Mouse (Mus musculus): ENCODE data around the gene Galnt4. TPM values are rescaled to one million over a fixed set of nuclear protein-coding genes. Genes with fewer than 3 reads are reported as not detected.

The Galnt4 gene
- polyA plus RNA-seq, 1 experiment from 2014 or later, result 5.0 TPM

GRCm38 (mm10) chr10:99116650-99117615, 9.0 kb downstream of the Galnt4 start:
- peaks cover 26% of the 10 kb centered on the region for H3K4me1 ChIP-seq
- DNase-seq (ENCODE audit: extremely low spot score, low spot score), result no peak
- H3K9me3 ChIP-seq, result no peaks in the 10 kb centered on the region
- H3K27ac ChIP-seq, result no peak overlapping the region
- H3K4me3 ChIP-seq, result no peak overlapping the region
- peaks cover 6% of the 10 kb centered on the region; the same call in 1 of the 2 replicates for H3K36me3 ChIP-seq (replicated peaks)
- no peaks in the 10 kb centered on the region for H3K27me3 ChIP-seq (ENCODE audit: poor library complexity, severe bottlenecking)
- WGBS, result 90% methylated on average over 16 of the region's 16 CpGs

GRCm38 (mm10) chr10:99117876-99118275, 9.9 kb downstream of the Galnt4 start:
- no peak overlapping the region for H3K4me3 ChIP-seq
- H3K36me3 ChIP-seq (replicated peaks), result peaks cover 4% of the 10 kb centered on the region; the same call in 1 of the 2 replicates
- WGBS, result 92% methylated on average over 10 of the region's 10 CpGs
- H3K27ac ChIP-seq, result no peak overlapping the region
- no peaks in the 10 kb centered on the region for H3K27me3 ChIP-seq (ENCODE audit: poor library complexity, severe bottlenecking)
- no peak for DNase-seq (ENCODE audit: extremely low spot score, low spot score)
- H3K4me1 ChIP-seq, result peaks cover 26% of the 10 kb centered on the region
- H3K9me3 ChIP-seq, result no peaks in the 10 kb centered on the region

- WGBS, result 68% methylated on average over 6 of the region's 6 CpGs
- no peak overlapping the region for H3K27ac ChIP-seq
- no peaks in the 10 kb centered on the region for H3K27me3 ChIP-seq (ENCODE audit: poor library complexity, severe bottlenecking)
- no peaks in the 10 kb centered on the region for H3K9me3 ChIP-seq
- no peak for DNase-seq (ENCODE audit: extremely low spot score, low spot score)
- H3K4me3 ChIP-seq, result no peak overlapping the region
- H3K36me3 ChIP-seq (replicated peaks), result peaks cover 4% of the 10 kb centered on the region; the same call in 1 of the 2 replicates
- peaks cover 19% of the 10 kb centered on the region for H3K4me1 ChIP-seq
Observed at GRCm38 (mm10) chr10:99118697-99119096, 10.7 kb downstream of the Galnt4 start.

DNA sequence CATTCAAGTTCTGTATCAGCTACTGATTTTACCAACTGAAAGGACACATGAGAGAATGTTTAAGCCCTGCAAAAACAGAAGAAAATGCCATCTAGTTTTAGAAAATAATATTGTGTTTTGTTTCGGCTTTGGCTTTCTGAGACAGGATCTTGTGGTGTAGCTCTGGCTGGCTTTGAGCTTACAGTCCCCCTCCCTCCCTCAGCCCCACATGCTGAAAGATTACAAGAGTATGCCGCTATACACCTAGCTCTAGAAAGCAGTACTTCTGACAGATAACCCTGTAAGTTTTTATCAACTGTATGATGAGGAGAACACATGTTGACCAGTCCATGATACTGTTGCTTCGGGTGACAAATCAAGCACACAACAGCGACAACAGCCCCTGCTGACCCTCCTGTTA, 11.5 kb downstream of the Galnt4 start:
- Histone ChIP-seq H3K9me3 (no peaks in the 10 kb centered on the region), H3K4me3 (no peak overlapping the region), H3K27me3 (ENCODE audit: poor library complexity, severe bottlenecking) (no peaks in the 10 kb centered on the region), H3K36me3 (replicated peaks) (peaks cover 4% of the 10 kb centered on the region; the same call in 1 of the 2 replicates), H3K27ac (no peak overlapping the region), H3K4me1 (peaks cover 15% of the 10 kb centered on the region)
- no peak for DNase-seq (ENCODE audit: extremely low spot score, low spot score)
- 89% methylated on average over 4 of the region's 4 CpGs for WGBS

- H3K36me3 ChIP-seq (replicated peaks), result peaks cover 51% of the 10 kb centered on the region
- no peak for DNase-seq (ENCODE audit: extremely low spot score, low spot score)
- no peaks in the 10 kb centered on the region for H3K27me3 ChIP-seq (ENCODE audit: poor library complexity, severe bottlenecking)
- 87% methylated on average over 4 of the region's 4 CpGs for WGBS
- H3K4me3 ChIP-seq, result no peak within 1 kb of the TSS
- H3K9me3 ChIP-seq, result no peaks in the 10 kb centered on the region
- H3K27ac ChIP-seq, result no peak within 1 kb of the TSS
- H3K4me1 ChIP-seq, result peaks cover 9% of the 10 kb centered on the region
Observed at GRCm38 (mm10) chr10:99126225-99126624, 18.3 kb downstream of the Galnt4 start, which contains the start of gene Phxr2. Gene Phxr2 (minus strand): TSS chr10:99126325.

- DNase-seq (ENCODE audit: extremely low spot score, low spot score), result no peak
- peaks cover 58% of the 10 kb centered on the region for H3K36me3 ChIP-seq (replicated peaks)
- H3K4me3 ChIP-seq, result no peak overlapping the region
- H3K27me3 ChIP-seq (ENCODE audit: poor library complexity, severe bottlenecking), result no peaks in the 10 kb centered on the region
- 94% methylated on average over 14 of the region's 14 CpGs for WGBS
- H3K9me3 ChIP-seq, result no peaks in the 10 kb centered on the region
- no peak overlapping the region for H3K27ac ChIP-seq
- peaks cover 12% of the 10 kb centered on the region for H3K4me1 ChIP-seq
Observed at GRCm38 (mm10) chr10:99126954-99127353, 19.0 kb downstream of the Galnt4 start.

DNA sequence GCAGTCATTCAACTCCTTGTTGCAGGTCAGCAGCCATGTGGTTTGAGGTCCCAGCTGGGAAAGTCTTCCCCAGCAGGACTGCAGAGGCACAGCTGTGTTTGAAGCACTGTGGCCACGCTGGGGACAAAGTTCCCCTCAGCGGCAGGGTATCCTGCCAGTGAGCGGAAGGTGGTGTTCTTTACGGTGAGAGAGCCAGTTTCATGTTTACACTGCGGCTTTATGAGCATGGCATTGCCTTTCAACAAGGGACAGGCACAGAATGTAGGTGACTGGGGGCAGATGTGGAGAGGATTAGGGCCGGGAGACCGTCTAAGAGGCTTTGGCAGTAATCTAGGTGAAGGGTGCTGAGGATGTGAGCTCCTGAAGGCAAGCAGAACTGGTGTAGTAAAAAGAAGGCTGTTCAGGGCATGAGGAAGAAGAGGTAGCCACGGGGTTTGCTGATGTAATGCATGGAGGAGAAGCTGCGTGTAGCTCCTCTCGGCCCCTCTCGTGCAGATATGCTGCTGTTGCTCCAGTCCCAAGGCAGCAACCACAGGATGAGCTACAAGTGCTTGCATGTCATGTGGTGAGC, 19.8 kb downstream of the Galnt4 start:
- no peak for DNase-seq (ENCODE audit: extremely low spot score, low spot score)
- Histone ChIP-seq H3K27ac (no peak overlapping the region), H3K36me3 (replicated peaks) (peaks cover 67% of the 10 kb centered on the region), H3K4me3 (no peak overlapping the region), H3K9me3 (no peaks in the 10 kb centered on the region), H3K27me3 (ENCODE audit: poor library complexity, severe bottlenecking) (no peaks in the 10 kb centered on the region), H3K4me1 (peaks cover 12% of the 10 kb centered on the region)
- 88% methylated on average over 11 of the region's 11 CpGs for WGBS

DNA sequence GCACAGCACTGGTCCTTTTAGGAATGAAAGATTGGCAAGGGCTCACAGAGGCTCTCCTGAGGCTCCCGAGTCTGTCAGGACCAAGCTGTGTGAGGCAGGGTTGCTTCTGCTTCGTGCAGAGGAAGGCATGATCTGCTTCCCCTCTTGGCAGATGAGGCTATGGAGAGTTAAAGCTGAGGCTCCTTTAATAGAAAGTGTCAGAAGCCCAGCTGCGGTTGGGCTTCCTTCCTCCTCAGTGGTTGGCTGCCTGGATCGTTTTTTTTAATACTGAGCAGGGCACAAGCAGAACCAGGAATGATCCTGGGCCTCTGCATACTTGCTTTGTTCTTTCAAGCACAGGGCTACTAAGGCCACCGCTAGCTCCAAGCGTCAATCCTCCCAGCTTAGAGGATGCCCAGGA, 22.7 kb downstream of the Galnt4 start:
- DNase-seq (ENCODE audit: extremely low spot score, low spot score), result no peak
- 51% methylated on average over 6 of the region's 6 CpGs for WGBS
- Histone ChIP-seq H3K9me3 (no peaks in the 10 kb centered on the region), H3K27ac (no peak overlapping the region; the same call in 1 of the 2 replicates), H3K27me3 (ENCODE audit: poor library complexity, severe bottlenecking) (no peaks in the 10 kb centered on the region), H3K36me3 (replicated peaks) (peaks cover 81% of the 10 kb centered on the region), H3K4me3 (no peak overlapping the region), H3K4me1 (peaks cover 12% of the 10 kb centered on the region)

GRCm38 (mm10) chr10:99131298-99131697, 23.3 kb downstream of the Galnt4 start:
- DNase-seq (ENCODE audit: extremely low spot score, low spot score), result no peak
- Histone ChIP-seq H3K36me3 (replicated peaks) (peaks cover 84% of the 10 kb centered on the region), H3K4me1 (peaks cover 12% of the 10 kb centered on the region), H3K4me3 (no peak overlapping the region), H3K27me3 (ENCODE audit: poor library complexity, severe bottlenecking) (no peaks in the 10 kb centered on the region), H3K9me3 (no peaks in the 10 kb centered on the region), H3K27ac (no peak overlapping the region; the same call in 1 of the 2 replicates)
- 63% methylated on average over 5 of the region's 5 CpGs for WGBS

DNA sequence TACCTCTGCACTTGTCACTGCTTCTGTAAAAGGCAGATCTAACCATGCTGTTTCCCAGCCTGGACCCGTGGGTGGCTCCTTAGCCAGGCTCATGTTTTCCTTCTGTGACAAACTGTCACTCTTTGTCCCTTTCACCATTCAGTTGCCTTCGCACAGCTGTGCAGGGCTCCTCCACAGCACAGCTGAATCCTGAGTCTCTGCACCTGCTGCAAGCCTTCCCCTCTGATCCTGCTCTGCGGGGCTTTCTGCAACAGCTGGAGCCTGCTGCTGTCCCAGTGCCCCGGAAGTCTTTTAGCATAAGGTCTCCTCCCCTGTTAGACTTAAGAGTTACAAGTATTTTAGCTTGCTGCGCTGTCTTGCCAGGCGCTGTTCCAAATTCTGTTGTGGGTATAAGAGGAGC, 24.2 kb downstream of the Galnt4 start:
- H3K36me3 ChIP-seq (replicated peaks), result peaks cover 85% of the 10 kb centered on the region
- WGBS, result 85% methylated on average over 6 of the region's 6 CpGs
- H3K27me3 ChIP-seq (ENCODE audit: poor library complexity, severe bottlenecking), result no peaks in the 10 kb centered on the region

GRCm38 (mm10) chr10:99132595-99133272, 24.8 kb downstream of the Galnt4 start:
- no peak for DNase-seq (ENCODE audit: extremely low spot score, low spot score)
- Histone ChIP-seq H3K27me3 (ENCODE audit: poor library complexity, severe bottlenecking) (no peaks in the 10 kb centered on the region), H3K36me3 (replicated peaks) (peaks cover 82% of the 10 kb centered on the region), H3K4me3 (no peak overlapping the region), H3K27ac (no peak overlapping the region), H3K9me3 (no peaks in the 10 kb centered on the region), H3K4me1 (peaks cover 12% of the 10 kb centered on the region)
- WGBS, result 91% methylated on average over 11 of the region's 11 CpGs

More for the DNA sequence above, 24.2 kb downstream of the Galnt4 start:
- no peak for DNase-seq (ENCODE audit: extremely low spot score, low spot score)
- H3K4me3 ChIP-seq, result no peak overlapping the region
- no peak overlapping the region for H3K27ac ChIP-seq
- H3K9me3 ChIP-seq, result no peaks in the 10 kb centered on the region
- peaks cover 12% of the 10 kb centered on the region for H3K4me1 ChIP-seq

- Histone ChIP-seq H3K27me3 (ENCODE audit: poor library complexity, severe bottlenecking) (no peaks in the 10 kb centered on the region), H3K4me1 (peaks cover 12% of the 10 kb centered on the region), H3K36me3 (replicated peaks) (peaks cover 77% of the 10 kb centered on the region), H3K27ac (no peak overlapping the region), H3K9me3 (no peaks in the 10 kb centered on the region), H3K4me3 (no peak overlapping the region)
- 96% methylated on average over 16 of the region's 16 CpGs for WGBS
- no peak for DNase-seq (ENCODE audit: extremely low spot score, low spot score)
Observed at GRCm38 (mm10) chr10:99133321-99133875, 25.4 kb downstream of the Galnt4 start.

All from forebrain, embryonic 10.5 days (tissue).